Comparison of ENCODE assay signal across 12 mouse cellular contexts in the genomic region with DNA sequence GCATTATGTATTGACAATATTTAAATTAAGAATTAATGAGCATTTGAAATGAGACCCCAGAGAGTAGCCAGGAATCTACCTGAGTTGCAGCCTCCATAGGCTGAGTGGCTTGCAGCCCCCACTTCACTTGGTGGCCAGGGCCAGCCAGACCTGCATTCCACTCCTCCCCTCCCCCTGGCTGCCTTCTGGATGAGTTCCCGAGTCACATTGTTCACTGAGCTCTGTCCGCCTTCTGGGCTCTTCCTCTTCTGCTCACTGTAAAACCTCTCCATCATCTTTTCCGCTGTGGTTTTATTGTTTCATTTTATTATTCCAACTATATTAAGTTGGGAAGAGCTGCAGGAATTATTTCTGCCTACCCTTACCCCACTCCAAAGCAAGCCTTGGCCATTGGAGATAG.
A peak's percentile ranks its signal among the peaks of the same experiment; 100 is the strongest.
DNase-seq lines count a peak whose midpoint lies in the region; ATAC-seq lines count a peak whose summit lies in the region.
"Had no signal": no experiment of that assay in that cellular context is flagged by ENCODE, and none has a peak within 500 bp of the region (broad histone marks: within the 10 kb centered on the region; RNA-seq: fewer than 3 reads in every experiment).

No protein-coding gene starts in this region.

- no peaks in the 10 kb centered on the region for H3K36me3 ChIP-seq in heart, embryonic 12.5 days
- H3K36me3 ChIP-seq in kidney, embryonic 15.5 days: no peaks in the 10 kb centered on the region
- H3K36me3 ChIP-seq in embryonic facial prominence, embryonic 13.5 days: no peaks in the 10 kb centered on the region
- H3K36me3 ChIP-seq in limb, embryonic 12.5 days: no peaks in the 10 kb centered on the region

- H3K4me3 ChIP-seq in heart, embryonic 12.5 days: no peak overlapping the region
- H3K4me3 ChIP-seq in kidney, embryonic 15.5 days (replicated peaks): no peak overlapping the region
- H3K4me3 ChIP-seq in embryonic facial prominence, embryonic 13.5 days: no peak overlapping the region
- no peak overlapping the region for H3K4me3 ChIP-seq in limb, embryonic 12.5 days (replicated peaks)

- 38% methylated on average over 3 of the region's 3 CpGs for WGBS in heart, embryonic 12.5 days
- 47% methylated on average over 3 of the region's 3 CpGs for WGBS in kidney, embryonic 15.5 days
- 35% methylated on average over 3 of the region's 3 CpGs for WGBS in embryonic facial prominence, embryonic 13.5 days
- WGBS in limb, embryonic 12.5 days: 48% methylated on average over 3 of the region's 3 CpGs

- no peaks in the 10 kb centered on the region for H3K9me3 ChIP-seq in heart, embryonic 12.5 days (replicated peaks)
- H3K9me3 ChIP-seq in kidney, embryonic 15.5 days (replicated peaks): no peaks in the 10 kb centered on the region
- no peaks in the 10 kb centered on the region for H3K9me3 ChIP-seq in embryonic facial prominence, embryonic 13.5 days
- H3K9me3 ChIP-seq in limb, embryonic 12.5 days: no peaks in the 10 kb centered on the region

- no peak for DNase-seq in heart, adult 18-20 months
- DNase-seq in kidney, adult 11 months: no peak
- no peak for DNase-seq in right cerebral cortex, postnatal 10 days (ENCODE audit: low spot score in 2 of 2)
- no peak for DNase-seq in thymus, postnatal 14 days
- DNase-seq: adrenal gland, adult 2 months; right cerebral cortex, postnatal 14 days had no signal

- peaks cover 65% of the 10 kb centered on the region for H3K4me1 ChIP-seq in heart, embryonic 12.5 days (replicated peaks)
- H3K4me1 ChIP-seq in kidney, embryonic 15.5 days: peaks cover 39% of the 10 kb centered on the region
- H3K4me1 ChIP-seq in embryonic facial prominence, embryonic 13.5 days: peaks cover 51% of the 10 kb centered on the region
- H3K4me1 ChIP-seq in limb, embryonic 12.5 days (replicated peaks): peaks cover 41% of the 10 kb centered on the region

- no peak overlapping the region for H3K9ac ChIP-seq in heart, embryonic 12.5 days
- H3K9ac ChIP-seq in kidney, embryonic 15.5 days: no peak overlapping the region
- no peak overlapping the region for H3K9ac ChIP-seq in embryonic facial prominence, embryonic 13.5 days
- H3K9ac ChIP-seq in limb, embryonic 12.5 days (replicated peaks): no peak overlapping the region

- H3K27me3 ChIP-seq in heart, embryonic 12.5 days (replicated peaks): no peaks in the 10 kb centered on the region
- H3K27me3 ChIP-seq in kidney, embryonic 15.5 days: no peaks in the 10 kb centered on the region
- no peaks in the 10 kb centered on the region for H3K27me3 ChIP-seq in embryonic facial prominence, embryonic 13.5 days
- no peaks in the 10 kb centered on the region for H3K27me3 ChIP-seq in limb, embryonic 12.5 days

- H3K4me2 ChIP-seq in heart, embryonic 12.5 days: no peak overlapping the region
- H3K4me2 ChIP-seq in kidney, embryonic 15.5 days: no peak overlapping the region
- H3K4me2 ChIP-seq in embryonic facial prominence, embryonic 13.5 days: peak overlapping the region; percentile 0
- H3K4me2 ChIP-seq in limb, embryonic 12.5 days: no peak overlapping the region
- H3K4me2 ChIP-seq: heart, embryonic 11.5 days had no signal

- ATAC-seq in heart, embryonic 12.5 days (ENCODE audit: insufficient number of reproducible peaks, low FRiP score): no peak
- no peak for ATAC-seq in kidney, embryonic 15.5 days (replicated peaks; ENCODE audit: low FRiP score)
- no peak for ATAC-seq in embryonic facial prominence, embryonic 13.5 days (ENCODE audit: insufficient number of reproducible peaks, insufficient read depth, low FRiP score, low TSS enrichment, low read depth)
- no peak for ATAC-seq in limb, embryonic 12.5 days (ENCODE audit: insufficient number of reproducible peaks, insufficient read depth, low FRiP score, low TSS enrichment, low read depth)
- ATAC-seq: lung, postnatal 0 days had no signal

- H3K27ac ChIP-seq in heart, embryonic 12.5 days (ENCODE audit: poor library complexity, severe bottlenecking): peak overlapping the region; percentile 35
- peak overlapping the region; percentile 68 for H3K27ac ChIP-seq in kidney, embryonic 15.5 days
- H3K27ac ChIP-seq in embryonic facial prominence, embryonic 13.5 days: peak overlapping the region; percentile 92
- H3K27ac ChIP-seq in limb, embryonic 12.5 days: peak overlapping the region; percentile 78

Comparison
In these comparisons a context has a peak if more than half of its experiments do, and no peak if none do; other contexts are left out.
1. H3K27ac ChIP-seq: peak in every context shown above with its lines; median percentile 92 in embryonic facial prominence, embryonic 13.5 days; 78 in limb, embryonic 12.5 days; 68 in kidney, embryonic 15.5 days; 35 in heart, embryonic 12.5 days.